Mouse (Mus musculus) frontal cortex, postnatal 25 days (tissue): ENCODE measurements around the gene Cops4.

Experiments used
- DNase-seq, 2 experiments: peaks; one replicate each; pipeline ENCODE4 v3.0.0; 2022; ENCODE audit warnings: low spot score in 2 of 2

Gene Cops4

GRCm38 (mm10) chr5:100536638-100537037 is 18.5 kb downstream of the Cops4 start:
- no peak for DNase-seq

GRCm38 (mm10) chr5:100546294-100547080 is 28.4 kb downstream of the Cops4 start:
- no peak for DNase-seq

- DNase-seq, result no peak
These were observed 30.1 kb downstream of the Cops4 start for GRCm38 (mm10) chr5:100548236-100548635.

- DNase-seq, result no peak
These were observed 31.2 kb downstream of the Cops4 start for GRCm38 (mm10) chr5:100549311-100549710.

DNA sequence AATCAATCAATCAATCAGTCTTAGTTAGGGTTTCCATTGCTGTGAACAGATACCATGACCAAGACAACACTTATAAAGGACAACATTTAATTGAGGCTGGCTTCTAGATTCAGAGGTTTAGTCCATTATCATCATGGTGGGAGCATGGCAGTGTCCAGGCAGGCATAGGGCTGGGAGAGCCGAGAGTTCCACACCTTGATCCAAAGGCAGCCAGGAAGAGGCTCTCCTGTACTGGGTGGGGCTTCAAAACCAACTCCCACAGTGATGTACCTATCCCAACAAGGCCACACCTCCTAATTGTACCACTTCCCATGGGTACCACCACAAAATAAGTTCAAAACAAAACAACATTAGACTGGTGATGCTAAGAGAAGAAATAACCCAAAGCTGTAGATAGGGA is 32.0 kb downstream of the Cops4 start:
- DNase-seq, result no peak

DNA sequence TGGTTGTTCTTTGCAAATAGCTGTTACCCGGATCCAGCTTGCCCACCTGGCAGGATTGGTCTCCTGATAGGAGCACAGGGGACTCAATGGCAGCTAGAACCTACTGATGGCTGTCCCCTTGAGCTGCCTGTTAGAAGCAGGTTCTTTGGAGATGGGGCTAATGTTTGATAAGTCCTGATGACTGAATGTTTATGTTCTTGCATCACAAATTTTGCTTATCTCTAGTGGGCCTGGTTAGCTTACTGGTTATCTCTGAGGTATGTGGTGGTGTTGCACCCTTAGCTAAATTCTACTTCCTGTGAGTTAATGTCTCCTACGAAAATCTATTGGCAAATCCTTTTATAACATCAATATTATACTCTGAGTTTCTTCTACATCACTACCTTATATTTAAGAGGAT is 33.8 kb downstream of the Cops4 start:
- no peak for DNase-seq

- DNase-seq, result no peak
These were observed 35.3 kb downstream of the Cops4 start for GRCm38 (mm10) chr5:100553426-100553825.

DNA sequence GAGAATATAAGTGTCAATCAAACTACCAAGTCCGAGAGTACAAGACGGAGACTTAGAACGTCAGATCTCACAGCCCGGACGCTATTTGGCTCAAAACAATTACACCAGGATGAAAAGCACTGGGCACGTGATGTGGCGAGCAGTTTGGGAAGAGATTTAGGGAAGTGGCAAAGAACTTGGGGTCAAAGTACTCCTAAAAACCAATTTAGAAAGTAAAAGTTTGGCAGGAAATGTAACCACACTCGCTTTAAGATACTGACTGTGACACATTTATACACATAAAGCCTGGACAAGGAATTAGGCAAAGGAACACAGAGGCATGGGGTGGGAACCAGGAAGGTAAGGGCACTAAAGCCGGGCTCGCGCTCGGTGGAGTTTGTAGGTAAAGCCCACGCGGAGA is 38.9 kb downstream of the Cops4 start:
- DNase-seq, result no peak

DNA sequence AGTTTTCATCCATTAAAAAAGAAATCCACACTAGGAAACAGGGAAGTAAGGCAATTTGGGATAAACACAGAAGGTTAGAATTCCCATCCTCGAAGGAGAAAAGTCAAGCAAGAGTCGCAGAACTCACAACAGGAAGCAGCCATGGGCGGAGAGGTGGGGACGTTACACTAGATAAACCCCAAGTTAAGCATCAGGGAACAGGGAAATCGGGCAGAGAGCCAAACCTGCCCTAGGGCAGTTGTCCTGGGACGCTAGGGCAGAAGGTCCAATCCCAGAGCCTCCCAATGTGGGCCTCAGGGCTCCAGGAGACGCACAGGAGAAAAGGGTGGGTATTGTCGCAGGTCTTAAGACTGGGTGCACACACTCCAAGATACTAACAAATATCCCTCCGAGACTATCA is 39.4 kb downstream of the Cops4 start:
- no peak for DNase-seq

- no peak for DNase-seq
These were observed 40.7 kb downstream of the Cops4 start for GRCm38 (mm10) chr5:100558783-100559182.

GRCm38 (mm10) chr5:100559357-100559756 is 41.2 kb downstream of the Cops4 start:
- no peak for DNase-seq

DNA sequence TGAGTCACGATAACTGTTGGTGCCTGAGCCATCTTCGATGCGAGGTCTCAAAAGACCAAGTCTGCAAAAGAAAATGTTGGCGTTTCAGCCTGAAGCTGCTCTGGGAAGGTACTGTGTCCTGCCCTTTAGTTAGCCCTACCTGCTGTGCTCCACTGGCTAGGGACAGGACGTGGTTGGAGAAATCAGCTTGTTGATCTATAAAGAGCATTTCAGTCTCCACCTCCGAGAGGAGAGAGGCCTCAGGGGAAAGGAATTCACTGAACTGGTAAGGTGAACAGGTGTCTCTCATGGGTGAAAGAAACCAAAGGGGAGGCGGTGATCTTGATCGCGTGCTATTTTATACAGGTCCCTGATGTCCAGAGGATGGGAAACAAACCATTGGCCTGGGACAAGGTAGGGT is 44.6 kb downstream of the Cops4 start:
- no peak for DNase-seq

- no peak for DNase-seq
These were observed 48.7 kb downstream of the Cops4 start for GRCm38 (mm10) chr5:100566798-100567197.

DNA sequence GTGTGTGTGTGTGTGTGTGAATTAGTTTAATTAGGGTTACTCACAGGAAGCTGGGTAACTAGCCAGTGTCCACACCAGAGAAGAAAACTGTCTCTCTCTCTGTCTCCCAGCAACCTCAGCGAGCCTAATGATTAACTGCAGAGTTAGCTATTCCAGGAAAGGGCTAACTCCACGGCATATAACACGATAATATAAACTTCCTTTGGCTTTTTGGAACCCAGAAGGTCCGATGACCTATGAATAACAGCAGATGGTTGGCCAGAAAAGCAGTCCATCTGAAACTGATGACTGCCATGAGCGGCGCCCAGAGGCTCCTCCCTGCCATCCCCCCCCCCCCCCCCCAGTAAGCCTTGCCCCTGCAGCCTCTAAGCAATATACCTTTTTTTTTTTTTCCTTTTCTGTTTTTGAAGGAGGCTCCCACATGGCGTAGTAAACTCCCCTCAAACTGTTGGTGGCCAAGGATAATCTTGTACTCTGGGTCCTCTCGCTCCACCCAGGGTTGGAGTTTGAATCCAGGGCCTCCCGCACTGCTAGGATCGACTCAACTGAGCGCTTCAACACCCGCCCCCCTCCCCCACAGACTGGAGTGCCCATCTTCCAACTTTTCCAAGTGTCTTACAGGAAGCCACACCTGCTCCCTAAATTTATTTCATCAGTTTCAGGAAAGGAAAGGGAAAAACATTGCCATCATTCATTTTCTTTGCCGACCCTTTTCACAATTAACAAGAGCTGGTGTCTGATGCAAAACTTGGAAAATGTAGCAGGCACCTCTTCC is 49.3 kb downstream of the Cops4 start:
- DNase-seq, result no peak

GRCm38 (mm10) chr5:100568177-100568576 is 50.1 kb downstream of the Cops4 start:
- no peak for DNase-seq

DNA sequence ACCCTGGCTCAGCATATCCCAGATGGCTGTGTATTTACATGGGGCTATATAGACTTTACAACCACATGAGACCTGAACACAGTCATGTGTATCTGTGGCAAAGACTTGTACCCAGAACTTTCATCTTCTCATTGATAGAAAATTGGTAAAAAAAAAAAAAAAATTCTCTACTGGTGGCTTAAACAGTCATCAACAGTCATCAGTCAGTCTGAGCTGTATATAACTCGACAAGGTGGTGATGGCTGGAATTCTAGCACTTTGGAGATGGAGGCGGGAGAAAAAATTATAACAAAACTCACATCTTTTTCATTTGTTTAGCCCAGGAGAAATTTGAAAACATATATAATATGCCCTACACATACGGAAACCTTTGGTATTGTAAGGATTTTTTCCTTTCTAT is 50.7 kb downstream of the Cops4 start:
- no peak for DNase-seq

GRCm38 (mm10) chr5:100569250-100569934 is 51.3 kb downstream of the Cops4 start:
- DNase-seq, result no peak

DNA sequence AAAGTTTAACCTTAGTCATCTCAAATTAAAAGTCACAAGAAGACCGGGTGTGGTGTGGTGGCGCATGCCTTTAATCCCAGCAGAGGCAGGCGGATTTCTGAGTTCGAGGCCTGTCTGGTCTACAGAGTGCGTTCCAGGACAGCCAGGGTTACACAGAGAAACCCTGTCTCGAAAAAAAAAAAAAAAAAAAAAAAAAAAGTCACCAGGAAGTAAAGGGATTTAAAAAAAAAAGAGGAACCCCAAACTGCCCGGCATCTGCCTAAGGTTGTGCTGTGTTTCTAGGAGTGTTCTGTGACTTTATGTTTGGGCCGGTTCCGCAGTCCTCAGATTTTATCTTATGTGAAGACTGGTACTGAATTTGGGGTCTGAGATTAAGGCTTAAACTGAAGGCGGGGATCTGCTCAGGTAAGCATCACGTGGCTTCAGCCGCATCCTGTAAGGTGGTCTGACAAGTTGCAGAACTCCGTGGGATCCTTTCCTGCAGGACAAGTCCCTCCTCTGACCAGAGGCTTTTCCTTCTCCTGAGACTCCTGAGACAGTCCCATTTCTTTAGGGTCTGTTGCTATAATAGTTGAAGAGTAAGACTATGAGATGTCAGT is 52.0 kb downstream of the Cops4 start:
- DNase-seq, result no peak

DNA sequence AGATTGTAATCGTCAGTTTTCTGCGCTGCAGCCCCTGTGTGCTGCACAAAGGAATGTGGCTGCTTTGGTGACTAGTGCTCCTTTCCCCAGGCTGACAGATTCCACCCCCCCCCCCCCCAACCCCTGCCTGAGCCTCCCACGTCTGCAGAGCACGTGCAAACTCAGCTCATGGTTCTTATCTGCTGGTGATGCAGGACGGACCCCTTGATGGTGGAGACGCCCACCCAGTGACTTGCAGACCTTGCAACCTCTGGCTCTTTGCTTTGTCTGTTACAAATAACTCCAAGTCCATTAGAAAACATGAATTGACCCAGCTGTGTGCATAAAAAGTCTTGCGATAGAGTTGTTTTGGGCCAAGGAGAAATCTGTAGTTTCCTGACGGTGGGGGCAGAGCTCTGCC is 52.6 kb downstream of the Cops4 start:
- DNase-seq, result no peak

GRCm38 (mm10) chr5:100572069-100572468 is 54.0 kb downstream of the Cops4 start, which contains the start of gene Plac8:
TSS of gene Plac8 (minus strand) at chr5:100572245.
- no peak for DNase-seq

GRCm38 (mm10) chr5:100573256-100573655 is 55.1 kb downstream of the Cops4 start:
- DNase-seq, result no peak

DNA sequence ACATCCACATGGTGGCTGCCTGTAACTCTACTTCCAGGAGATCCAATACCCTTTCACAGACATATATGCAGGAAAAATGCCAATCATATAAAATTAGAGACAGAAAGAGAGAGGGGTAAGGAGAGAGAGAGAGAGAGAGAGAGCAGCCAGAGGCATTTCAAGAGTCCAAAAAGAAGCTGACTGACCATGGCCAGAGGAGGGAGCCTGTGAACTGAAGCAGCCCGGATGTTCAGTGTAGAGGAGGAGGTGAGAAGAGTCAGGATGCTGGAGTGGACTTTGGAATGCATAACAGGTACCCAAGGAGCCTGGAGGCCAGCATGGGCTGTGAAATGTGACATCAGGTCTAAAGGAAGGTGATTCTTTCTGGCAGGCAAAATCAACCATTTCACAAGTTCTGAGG is 56.7 kb downstream of the Cops4 start:
- DNase-seq, result no peak
